Mouse (Mus musculus) liver, embryonic 14.5 days (tissue): ENCODE measurements around the gene Kxd1. TPM values are rescaled to one million over a fixed set of nuclear protein-coding genes. Genes with fewer than 3 reads are reported as not detected.

Experiments
- ATAC-seq: fragments of 200-750 bp; cut with Nextera tagmentation; 2 replicates; pipeline ENCODE4 v1.8.0; 2017; ENCODE audit warnings: moderate number of reproducible peaks, mild to moderate bottlenecking, moderate library complexity; ENCODE audit not compliant: insufficient read depth
- DNase-seq, 3 experiments: peaks; one replicate each; pipeline ENCODE4 v3.0.0-alpha.2; 2012 to 2013; ENCODE audit warnings: low read depth in 3 of 3, low spot score in 3 of 3
- H3K27ac ChIP-seq: fragments of 300-500 bp; sonication (generic); 2 replicates; pipeline ENCODE4 v1.5.1; 2014; ENCODE audit warnings: moderate library complexity, mild to moderate bottlenecking, control low read depth, inconsistent platforms
- H3K27me3 ChIP-seq: fragments of 300-500 bp; sonication (generic); 2 replicates; pipeline ENCODE4 v1.6.1; 2014; ENCODE audit warnings: mild to moderate bottlenecking, low read length, moderate library complexity; ENCODE audit not compliant: control insufficient read depth, insufficient read depth
- H3K36me3 ChIP-seq: fragments of 300-500 bp; sonication (generic); replicated peaks from 2 replicates; pipeline ENCODE4 v1.6.1; 2014; ENCODE audit warnings: low read depth; ENCODE audit not compliant: control insufficient read depth, insufficient read depth
- H3K4me1 ChIP-seq, 2 experiments: fragments of 200-500 bp in 1 of 2; fragments of 300-500 bp in 1 of 2; sonication (generic) in 1 of 2; replicated peaks; 2 replicates each; pipeline ENCODE4 v1.6.1; 2012 to 2014; ENCODE audit warnings: antibody characterized with exemption in 1 of 2, inconsistent platforms in 1 of 2, low read length in 1 of 2; ENCODE audit not compliant: control insufficient read depth in 2 of 2, insufficient read depth in 2 of 2
- H3K4me2 ChIP-seq: fragments of 300-500 bp; sonication (generic); 2 replicates; pipeline ENCODE4 v1.6.1; 2014; ENCODE audit warnings: low read depth, mild to moderate bottlenecking, control low read depth, moderate library complexity
- H3K4me3 ChIP-seq, 2 experiments: fragments of 200-500 bp in 1 of 2; fragments of 300-500 bp in 1 of 2; sonication (generic) in 1 of 2; 2 replicates each; pipeline ENCODE4 v1.5.1; 2012 to 2014; ENCODE audit warnings: low read depth in 2 of 2, low read length in 2 of 2, mild to moderate bottlenecking in 2 of 2, control low read depth in 1 of 2, inconsistent platforms in 1 of 2, moderate library complexity in 1 of 2; ENCODE audit not compliant: insufficient read depth in 1 of 2
- H3K9ac ChIP-seq: fragments of 300-500 bp; sonication (generic); replicated peaks from 2 replicates; pipeline ENCODE4 v1.6.1; 2014; ENCODE audit warnings: mild to moderate bottlenecking, control low read depth, moderate library complexity
- H3K9me3 ChIP-seq: fragments of 300-500 bp; sonication (generic); 2 replicates; pipeline ENCODE4 v1.6.1; 2016; ENCODE audit warnings: low read length, mixed read lengths; ENCODE audit not compliant: control insufficient read depth
- CTCF ChIP-seq: IDR thresholded peaks from 2 replicates; pipeline ENCODE4 v1.5.1; 2016; ENCODE audit warnings: antibody characterized with exemption, low read depth, control low read depth
- EP300 ChIP-seq: IDR thresholded peaks from 2 replicates; pipeline ENCODE4 v1.6.1; 2016; ENCODE audit warnings: antibody characterized with exemption, low read depth
- WGBS: fragments of 180-500 bp; shearing (Covaris S2); extraction: QIAGEN DNeasy Blood & Tissue Kit; methylation state at CpG from one replicate; pipeline ENCODE4 v1.1.7; 2014; ENCODE audit not compliant: insufficient replicate concordance; 5-methylcytosine and 5-hydroxymethylcytosine counted together
- polyA plus RNA-seq, 2 experiments: library from polyadenylated mRNA; depleted of rRNA in 1 of 2; stranded (reverse) in 1 of 2; unstranded in 1 of 2; fragments of >200 nt; fragmentation: Nextera tagmentation in 1 of 2; extraction: Ambion mirVana in 1 of 2; gene quantifications; 2 replicates each; pipeline versions ENCODE4 v1.2.1 to v1.2.3; 2012 to 2014

Gene Kxd1
- polyA plus RNA-seq, 2 experiments, result 28.9 to 32.6 TPM

DNA sequence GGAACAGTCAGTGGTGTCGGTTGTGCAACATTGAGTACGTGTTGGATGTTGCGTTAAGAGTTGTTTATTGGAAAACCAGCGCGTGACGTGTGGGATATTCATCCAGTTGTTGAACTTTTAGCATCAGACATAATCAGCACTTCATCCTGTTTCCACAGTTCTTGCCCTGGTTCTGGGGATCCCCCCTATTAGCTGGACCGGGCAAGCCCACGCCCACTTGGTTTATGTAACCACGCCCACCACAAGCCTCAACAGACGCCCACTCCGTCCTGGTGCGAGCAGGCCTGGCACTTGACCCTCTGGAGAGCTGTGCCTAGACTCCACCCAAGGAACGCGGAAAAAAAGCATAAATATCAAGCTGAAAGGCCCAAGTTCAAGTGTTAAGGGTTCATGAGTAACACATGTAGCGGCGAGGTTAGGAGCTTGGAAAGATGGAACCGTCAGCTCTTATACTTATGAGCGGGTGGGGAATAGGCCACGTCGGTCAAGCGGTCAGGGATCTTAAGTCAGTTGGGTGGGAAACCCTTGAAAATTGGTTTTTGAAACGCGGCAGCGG lies 10.3 kb upstream of the Kxd1 start:
- peaks cover 16% of the 10 kb centered on the region for H3K36me3 ChIP-seq
- H3K4me1 ChIP-seq, result peaks cover 18 to 29% of the 10 kb centered on the region in 2 experiments
- no peak for DNase-seq
- no peaks in the 10 kb centered on the region for H3K27me3 ChIP-seq
- 0 out of 2 replicates have a peak, but pooled peaks have one; percentile 1 for TF ChIP-seq CTCF
- no peak for TF ChIP-seq EP300
- peak overlapping the region; percentile 97 for H3K4me2 ChIP-seq
- peak overlapping the region; percentile 67 to 88 for H3K4me3 ChIP-seq
- H3K9me3 ChIP-seq, result no peaks in the 10 kb centered on the region
- peak overlapping the region; percentile 77 for H3K27ac ChIP-seq
- ATAC-seq, result no peak
- 18% methylated on average over 24 of the region's 24 CpGs for WGBS
- peak overlapping the region; percentile 61 for H3K9ac ChIP-seq

DNA sequence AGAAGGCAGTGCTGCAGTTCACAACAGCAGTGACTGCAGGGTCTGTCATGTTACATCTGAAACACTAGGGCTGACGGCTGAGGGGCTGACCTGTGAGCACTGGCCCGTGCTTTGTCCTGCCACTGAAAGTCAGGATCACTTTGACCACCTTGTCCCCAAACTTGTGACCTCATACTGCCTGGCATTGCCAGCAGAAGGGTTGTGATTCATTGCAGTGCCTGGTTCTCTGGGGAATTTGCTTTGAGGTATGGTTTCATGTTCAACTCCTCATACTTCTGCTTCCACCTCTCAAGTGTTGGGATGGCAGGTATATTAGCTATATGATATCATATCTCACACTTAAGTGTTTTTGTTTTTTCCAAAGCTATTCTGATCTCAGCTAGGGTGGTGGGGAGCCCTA lies 7.9 kb upstream of the Kxd1 start:
- ATAC-seq (no peak), DNase-seq (no peak)
- Histone ChIP-seq H3K27me3 (no peaks in the 10 kb centered on the region), H3K4me2 (no peak overlapping the region), H3K36me3 (peaks cover 33% of the 10 kb centered on the region), H3K9me3 (no peaks in the 10 kb centered on the region), H3K4me1 (peaks cover 10 to 17% of the 10 kb centered on the region in 2 experiments), H3K4me3 (no peak overlapping the region), H3K9ac (no peak overlapping the region), H3K27ac (no peak overlapping the region)
- no peak for TF ChIP-seq EP300
- TF ChIP-seq CTCF, result no peak
- 80% methylated on average over 2 of the region's 2 CpGs for WGBS

DNA sequence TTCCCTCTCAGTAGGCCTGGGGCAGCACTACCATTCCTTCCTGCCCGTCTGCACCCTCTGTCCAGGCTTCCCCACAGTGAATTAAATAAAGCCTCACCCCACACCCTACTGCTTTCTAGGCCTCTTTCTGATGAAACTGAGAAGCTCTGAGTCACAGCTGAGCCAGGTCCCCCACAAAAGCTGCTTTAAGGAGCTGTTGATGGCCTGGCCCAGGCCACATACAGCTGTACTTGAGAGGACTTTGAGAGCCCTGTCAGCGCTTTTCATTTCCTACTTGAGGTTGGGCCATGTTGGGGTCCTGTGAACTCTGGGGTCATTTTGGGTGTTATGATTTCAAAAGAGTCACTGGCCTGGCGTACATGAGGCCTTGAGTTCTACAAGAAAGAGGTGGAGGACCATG lies 7.5 kb upstream of the Kxd1 start:
- DNase-seq, result no peak
- H3K27me3 ChIP-seq, result no peaks in the 10 kb centered on the region
- ATAC-seq, result no peak
- WGBS, result 84% methylated on average over 3 of the region's 3 CpGs
- no peak overlapping the region for H3K4me2 ChIP-seq
- no peak overlapping the region for H3K27ac ChIP-seq
- peaks cover 33% of the 10 kb centered on the region for H3K36me3 ChIP-seq
- peaks cover 5 to 12% of the 10 kb centered on the region in 2 experiments for H3K4me1 ChIP-seq
- H3K9me3 ChIP-seq, result no peaks in the 10 kb centered on the region
- H3K9ac ChIP-seq, result no peak overlapping the region
- TF ChIP-seq EP300 (no peak), CTCF (no peak)
- no peak overlapping the region for H3K4me3 ChIP-seq

DNA sequence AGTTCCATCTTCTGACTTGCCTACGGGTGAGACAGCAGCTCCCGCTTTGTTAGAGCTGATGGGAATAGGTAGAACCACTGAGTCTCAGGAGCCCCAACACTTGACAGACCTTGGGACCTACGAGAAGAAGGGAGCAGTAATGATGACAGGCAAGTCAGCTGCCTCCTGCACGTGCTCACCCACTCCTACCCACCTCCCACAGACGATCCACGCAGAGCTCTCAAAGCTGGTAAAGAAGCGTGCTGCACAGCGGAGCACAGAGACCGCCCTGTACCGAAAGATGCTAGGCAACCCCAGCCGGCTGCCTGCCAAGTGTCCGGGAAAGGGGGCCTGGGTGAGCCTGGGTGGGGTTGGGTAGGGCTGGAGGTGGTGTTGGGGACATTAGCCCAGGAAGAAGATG lies 6.5 kb upstream of the Kxd1 start:
- WGBS, result 83% methylated on average over 12 of the region's 12 CpGs
- no peak for DNase-seq
- Histone ChIP-seq H3K9ac (no peak overlapping the region), H3K4me2 (no peak overlapping the region), H3K4me3 (no peak overlapping the region), H3K36me3 (peaks cover 33% of the 10 kb centered on the region), H3K27ac (no peak overlapping the region), H3K9me3 (no peaks in the 10 kb centered on the region), H3K4me1 (peaks cover 11 to 16% of the 10 kb centered on the region in 2 experiments), H3K27me3 (no peaks in the 10 kb centered on the region)
- TF ChIP-seq CTCF (no peak), EP300 (no peak)
- no peak for ATAC-seq

DNA sequence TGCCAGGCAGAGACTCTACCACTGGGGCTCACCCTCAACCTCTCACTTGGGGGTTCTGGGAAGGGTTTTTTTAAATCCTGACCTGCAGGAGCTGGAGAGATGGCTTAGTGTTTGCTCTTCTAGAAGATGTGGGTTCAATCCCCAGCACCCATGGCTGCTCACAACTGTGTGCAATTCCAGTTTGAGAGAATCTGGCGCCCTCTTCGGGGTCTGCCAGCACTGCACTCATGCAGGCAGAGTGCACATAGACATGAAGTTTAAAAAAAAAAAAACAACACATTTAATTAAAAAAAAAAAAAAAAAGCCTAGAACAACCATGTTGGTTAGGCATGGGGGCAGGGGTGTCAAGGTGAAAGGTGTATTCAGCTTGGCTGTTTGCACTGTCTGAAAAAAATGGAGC lies 2.6 kb upstream of the Kxd1 start:
- H3K4me3 ChIP-seq, result no peak overlapping the region; a peak in 1 of 4 replicates
- ATAC-seq, result no peak

More for the DNA sequence above, 2.6 kb upstream of the Kxd1 start:
- WGBS, result 83% methylated on average over 2 of the region's 2 CpGs
- Histone ChIP-seq H3K4me1 (peaks cover 25 to 30% of the 10 kb centered on the region in 2 experiments), H3K27me3 (no peaks in the 10 kb centered on the region), H3K36me3 (peaks cover 31% of the 10 kb centered on the region), H3K9ac (no peak overlapping the region), H3K9me3 (no peaks in the 10 kb centered on the region), H3K27ac (no peak overlapping the region), H3K4me2 (peak overlapping the region; percentile 79; the same call in 1 of the 2 replicates)
- DNase-seq, result no peak
- TF ChIP-seq CTCF (peak; percentile 45), EP300 (no peak)
